Mouse (Mus musculus): ENCODE data around the gene Olfr965. TPM values are rescaled to one million over a fixed set of nuclear protein-coding genes. Genes with fewer than 3 reads are reported as not detected.

The Olfr965 gene
- not detected for polyA plus RNA-seq (2014; fragmentation: Illumina TruSeq; extraction: RNeasy Lipid Tissue Mini Kit (QIAGEN cat#74804); ENCODE audit: low read depth, low replicate concordance)

DNA sequence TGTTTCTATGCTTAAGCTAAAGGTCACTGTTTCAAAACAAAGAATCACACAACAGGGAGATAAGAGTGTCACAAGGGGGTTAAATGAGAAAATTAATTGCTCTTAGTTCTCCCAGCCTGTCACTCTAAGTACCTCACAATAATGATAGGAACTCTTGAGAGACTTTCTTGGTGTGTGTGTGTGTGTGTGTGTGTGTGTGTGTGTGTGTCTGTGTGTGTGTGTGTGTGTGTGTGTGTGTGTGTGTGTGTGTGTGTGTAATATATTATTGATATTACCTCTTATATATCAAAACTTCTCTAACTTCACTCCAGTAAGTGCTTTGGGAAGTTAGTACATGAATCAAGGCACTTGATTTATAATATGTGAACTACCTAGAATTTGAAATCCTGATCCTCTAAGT is at the start of gene Olfr965:
Gene Olfr965, plus strand, starts transcription at position 301 of the 400 bp plus-strand sequence.

DNA sequence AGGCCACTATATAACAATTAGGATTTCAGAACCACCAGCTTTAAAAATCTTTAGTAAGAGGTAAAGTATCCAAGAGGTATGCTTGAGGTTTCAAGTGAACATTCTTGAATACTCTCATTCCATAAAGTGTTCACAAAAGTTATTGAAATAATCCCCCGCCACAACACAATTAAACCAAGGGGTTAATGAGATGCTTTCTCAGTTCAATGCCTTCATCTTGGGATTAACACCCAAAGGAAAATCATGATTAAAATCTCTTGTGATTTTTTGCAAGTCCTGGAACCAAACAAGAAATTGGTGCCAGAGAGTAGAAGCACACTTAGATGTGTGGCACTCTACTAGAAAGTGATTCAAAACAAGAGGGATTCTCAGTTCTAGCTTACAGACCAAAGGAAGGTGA is 44.2 kb upstream of the Olfr965 start, which contains the start of gene Olfr963:
Gene Olfr963, plus strand, starts transcription at position 301 of the 400 bp plus-strand sequence.

DNA sequence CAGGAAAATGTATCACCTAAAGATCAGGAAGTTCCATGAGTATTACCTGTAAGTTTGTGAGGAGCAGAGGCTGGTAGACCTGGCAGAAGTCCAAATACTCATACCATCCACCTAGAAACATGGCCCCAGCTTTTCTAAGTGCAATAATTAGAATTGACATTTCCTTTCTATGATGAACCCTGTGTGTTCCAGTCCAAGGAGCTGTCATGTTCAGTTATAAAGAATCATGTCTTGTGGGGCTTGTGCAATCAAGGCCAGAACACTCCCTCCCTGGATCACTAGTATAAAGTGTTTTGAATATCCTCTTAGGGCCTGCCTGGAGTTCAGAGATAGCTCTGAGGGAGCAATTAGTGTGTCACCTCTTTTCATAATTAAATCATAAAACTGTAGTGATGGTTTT is 4.1 kb upstream of the Olfr965 start, which contains the start of gene Olfr149:
Gene Olfr149, minus strand, starts transcription at position 101 of the 400 bp plus-strand sequence.

DNA sequence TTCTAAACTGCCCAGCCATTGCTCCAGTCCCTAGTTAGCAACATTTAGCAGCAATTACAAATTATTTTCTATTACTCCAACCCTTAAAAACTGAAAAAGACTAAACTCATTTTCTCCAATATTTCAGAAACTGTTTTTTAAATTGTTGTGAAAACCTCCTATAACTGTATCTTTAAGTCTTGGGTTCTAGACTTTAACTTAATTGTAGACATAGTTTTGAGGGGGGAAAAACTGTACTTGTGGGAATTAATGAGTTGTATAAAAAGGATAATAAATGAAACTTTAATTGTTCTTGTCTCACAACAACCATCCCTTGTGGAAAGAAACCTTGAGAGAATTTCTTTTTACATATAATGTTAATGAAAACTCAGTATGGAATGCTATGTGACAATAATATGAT is 19.5 kb downstream of the Olfr965 start, which contains the start of gene Olfr150:
Gene Olfr150, plus strand, starts transcription at position 301 of the 400 bp plus-strand sequence.

DNA sequence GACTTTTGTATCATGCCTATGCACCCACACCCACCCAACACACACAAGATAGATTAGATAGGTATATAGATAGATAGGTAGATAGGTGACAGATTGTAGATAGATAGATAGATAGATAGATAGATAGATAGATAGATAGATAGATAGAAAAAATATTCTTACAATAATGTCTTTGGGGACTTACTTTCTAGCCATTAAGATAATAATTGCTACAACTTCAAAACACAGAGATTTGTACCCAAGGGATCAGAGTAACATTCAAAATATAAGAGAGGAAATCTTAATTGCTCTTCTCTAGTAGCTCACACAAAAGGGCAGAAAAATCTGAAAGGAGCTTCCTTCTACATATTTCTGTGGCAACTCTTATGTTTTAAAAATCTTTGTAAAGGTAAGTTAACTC is 34.8 kb downstream of the Olfr965 start, which contains the start of gene Olfr967:
Gene Olfr967, plus strand, starts transcription at position 301 of the 400 bp plus-strand sequence.

Other genes with a start within 250 kb of the Olfr965 start
- not detected for gene Olfr955, start 239.4 kb upstream of the Olfr965 start, polyA plus RNA-seq (2014; fragmentation: Illumina TruSeq; extraction: RNeasy Lipid Tissue Mini Kit (QIAGEN cat#74804); ENCODE audit: low read depth, low replicate concordance)
- not detected for gene Olfr44, start 217.4 kb upstream of the Olfr965 start, polyA plus RNA-seq (2014; fragmentation: Illumina TruSeq; extraction: RNeasy Lipid Tissue Mini Kit (QIAGEN cat#74804); ENCODE audit: low read depth, low replicate concordance)
- gene Olfr957, start 195.5 kb upstream of the Olfr965 start, polyA plus RNA-seq (2014; fragmentation: Illumina TruSeq; extraction: RNeasy Lipid Tissue Mini Kit (QIAGEN cat#74804); ENCODE audit: low read depth, low replicate concordance), result not detected
- gene Olfr958, start 157.3 kb upstream of the Olfr965 start, polyA plus RNA-seq (2014; fragmentation: Illumina TruSeq; extraction: RNeasy Lipid Tissue Mini Kit (QIAGEN cat#74804); ENCODE audit: low read depth, low replicate concordance), result not detected
- not detected for gene Olfr959, start 135.8 kb upstream of the Olfr965 start, polyA plus RNA-seq (2014; fragmentation: Illumina TruSeq; extraction: RNeasy Lipid Tissue Mini Kit (QIAGEN cat#74804); ENCODE audit: low read depth, low replicate concordance)
- gene AW551984, start 107.0 kb upstream of the Olfr965 start, polyA plus RNA-seq (2014; fragmentation: Illumina TruSeq; extraction: RNeasy Lipid Tissue Mini Kit (QIAGEN cat#74804); ENCODE audit: low read depth, low replicate concordance), result 0.08 TPM
- gene Olfr148, start 100.7 kb upstream of the Olfr965 start, polyA plus RNA-seq (2014; fragmentation: Illumina TruSeq; extraction: RNeasy Lipid Tissue Mini Kit (QIAGEN cat#74804); ENCODE audit: low read depth, low replicate concordance), result not detected
- gene Olfr960, start 90.0 kb upstream of the Olfr965 start, polyA plus RNA-seq (2014; fragmentation: Illumina TruSeq; extraction: RNeasy Lipid Tissue Mini Kit (QIAGEN cat#74804); ENCODE audit: low read depth, low replicate concordance), result not detected
- gene Olfr961, start 66.3 kb upstream of the Olfr965 start, polyA plus RNA-seq (2014; fragmentation: Illumina TruSeq; extraction: RNeasy Lipid Tissue Mini Kit (QIAGEN cat#74804); ENCODE audit: low read depth, low replicate concordance), result not detected
- not detected for gene Olfr963, start 44.1 kb upstream of the Olfr965 start, polyA plus RNA-seq (2014; fragmentation: Illumina TruSeq; extraction: RNeasy Lipid Tissue Mini Kit (QIAGEN cat#74804); ENCODE audit: low read depth, low replicate concordance)
- gene Olfr149, start 4.2 kb upstream of the Olfr965 start, polyA plus RNA-seq (2014; fragmentation: Illumina TruSeq; extraction: RNeasy Lipid Tissue Mini Kit (QIAGEN cat#74804); ENCODE audit: low read depth, low replicate concordance), result not detected
- not detected for gene Olfr150, start 19.6 kb downstream of the Olfr965 start, polyA plus RNA-seq (2014; fragmentation: Illumina TruSeq; extraction: RNeasy Lipid Tissue Mini Kit (QIAGEN cat#74804); ENCODE audit: low read depth, low replicate concordance)
- not detected for gene Olfr967, start 34.9 kb downstream of the Olfr965 start, polyA plus RNA-seq (2014; fragmentation: Illumina TruSeq; extraction: RNeasy Lipid Tissue Mini Kit (QIAGEN cat#74804); ENCODE audit: low read depth, low replicate concordance)
- gene Olfr968, start 71.9 kb downstream of the Olfr965 start, polyA plus RNA-seq (2014; fragmentation: Illumina TruSeq; extraction: RNeasy Lipid Tissue Mini Kit (QIAGEN cat#74804); ENCODE audit: low read depth, low replicate concordance), result not detected
- not detected for gene Olfr969, start 79.6 kb downstream of the Olfr965 start, polyA plus RNA-seq (2014; fragmentation: Illumina TruSeq; extraction: RNeasy Lipid Tissue Mini Kit (QIAGEN cat#74804); ENCODE audit: low read depth, low replicate concordance)
- gene Olfr970, start 97.5 kb downstream of the Olfr965 start, polyA plus RNA-seq (2014; fragmentation: Illumina TruSeq; extraction: RNeasy Lipid Tissue Mini Kit (QIAGEN cat#74804); ENCODE audit: low read depth, low replicate concordance), result not detected
- gene Olfr971, start 125.5 kb downstream of the Olfr965 start, polyA plus RNA-seq (2014; fragmentation: Illumina TruSeq; extraction: RNeasy Lipid Tissue Mini Kit (QIAGEN cat#74804); ENCODE audit: low read depth, low replicate concordance), result not detected
- not detected for gene Olfr972, start 155.1 kb downstream of the Olfr965 start, polyA plus RNA-seq (2014; fragmentation: Illumina TruSeq; extraction: RNeasy Lipid Tissue Mini Kit (QIAGEN cat#74804); ENCODE audit: low read depth, low replicate concordance)
- not detected for gene Olfr229, start 196.0 kb downstream of the Olfr965 start, polyA plus RNA-seq (2014; fragmentation: Illumina TruSeq; extraction: RNeasy Lipid Tissue Mini Kit (QIAGEN cat#74804); ENCODE audit: low read depth, low replicate concordance)
- gene Olfr974, start 226.1 kb downstream of the Olfr965 start, polyA plus RNA-seq (2014; fragmentation: Illumina TruSeq; extraction: RNeasy Lipid Tissue Mini Kit (QIAGEN cat#74804); ENCODE audit: low read depth, low replicate concordance), result not detected
- not detected for gene Olfr975, start 240.7 kb downstream of the Olfr965 start, polyA plus RNA-seq (2014; fragmentation: Illumina TruSeq; extraction: RNeasy Lipid Tissue Mini Kit (QIAGEN cat#74804); ENCODE audit: low read depth, low replicate concordance)
- not detected for gene Olfr976, start 249.8 kb downstream of the Olfr965 start, polyA plus RNA-seq (2014; fragmentation: Illumina TruSeq; extraction: RNeasy Lipid Tissue Mini Kit (QIAGEN cat#74804); ENCODE audit: low read depth, low replicate concordance)